Mouse (Mus musculus) CD4-positive, CD25-positive, alpha-beta regulatory T cell, adult 2 months (primary cell): Measurements from ENCODE around the gene Mvk.

Experiments used
- DNase-seq: peaks from one replicate; pipeline ENCODE4 v3.0.0-alpha.2; 2012; ENCODE audit warnings: low read depth, low spot score

Gene Mvk

DNA sequence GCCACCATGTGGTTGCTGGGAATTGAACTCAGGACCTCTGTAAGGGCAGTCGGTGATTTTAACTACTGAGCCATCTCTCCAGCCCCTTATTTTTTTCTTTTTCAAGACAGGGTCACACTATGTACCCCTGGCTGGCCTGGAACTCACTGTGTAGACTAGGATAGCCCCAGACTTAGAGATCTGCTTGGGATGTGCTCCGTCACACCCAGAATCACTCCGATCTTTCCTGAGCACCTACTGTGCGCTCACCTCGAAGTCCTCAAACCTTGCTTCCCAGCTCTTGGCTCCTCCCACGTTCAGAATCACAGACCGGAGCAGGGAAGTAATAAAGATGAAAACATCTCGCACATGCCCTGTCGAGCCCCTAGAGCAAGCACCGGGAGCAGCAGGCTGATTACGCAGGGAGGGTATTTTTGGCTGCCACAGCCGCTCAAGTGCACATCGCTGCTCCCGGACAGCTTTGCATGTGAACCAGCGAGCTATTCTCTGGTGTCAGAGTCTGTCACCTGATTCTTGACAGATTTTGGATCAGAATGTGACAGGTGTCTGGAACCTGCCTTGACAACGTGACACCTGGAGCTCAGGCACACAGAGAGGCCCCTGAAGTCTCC, 13.0 kb downstream of the Mvk start:
- no peak for DNase-seq

- peak; percentile 89 for DNase-seq
These were observed 17.2 kb downstream of the Mvk start for GRCm38 (mm10) chr5:114461238-114461637.

- no peak for DNase-seq
These were observed 18.3 kb downstream of the Mvk start for GRCm38 (mm10) chr5:114462067-114463040.

- no peak for DNase-seq
These were observed 20.5 kb downstream of the Mvk start for GRCm38 (mm10) chr5:114464561-114464960.

DNA sequence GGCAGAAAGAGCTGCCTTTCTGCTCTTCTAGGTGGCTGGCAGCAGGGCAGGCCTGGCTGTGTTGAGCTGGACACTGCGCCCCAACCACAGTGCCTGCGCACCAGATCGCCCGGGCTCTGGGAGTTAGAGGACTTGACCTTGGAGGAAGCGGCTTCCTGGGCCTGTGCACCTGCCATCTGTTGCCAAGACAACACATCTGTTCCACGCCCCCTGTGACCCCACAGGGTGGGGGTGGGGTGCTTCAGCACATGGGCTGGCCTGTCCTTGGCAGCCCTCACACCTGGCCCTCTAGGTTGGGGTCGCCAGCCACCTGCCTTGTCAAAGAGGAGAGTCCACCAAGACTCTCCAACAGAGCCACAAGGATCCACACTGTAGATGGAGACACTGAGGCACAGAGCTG, 21.6 kb downstream of the Mvk start:
- no peak for DNase-seq

DNA sequence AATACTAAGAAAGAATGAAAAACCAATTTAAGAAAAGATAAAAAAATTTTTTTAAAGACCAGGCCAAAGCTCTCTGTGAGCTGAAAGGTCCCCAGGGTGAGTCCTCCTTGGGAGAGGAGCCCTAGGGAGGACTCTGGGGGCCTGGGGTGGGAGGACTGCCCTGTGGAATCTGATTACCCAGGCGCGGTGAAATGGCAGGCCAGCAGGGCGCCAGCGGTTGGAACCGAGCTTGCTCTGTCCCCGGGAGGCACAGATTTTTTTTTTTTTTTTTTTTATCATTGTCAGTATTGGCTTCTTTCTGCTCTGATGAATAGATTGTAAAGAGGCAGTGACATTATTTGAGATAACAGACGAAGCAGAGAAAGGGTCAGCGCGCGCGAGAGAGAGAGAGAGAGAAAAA, 22.9 kb downstream of the Mvk start:
- DNase-seq = no peak

DNA sequence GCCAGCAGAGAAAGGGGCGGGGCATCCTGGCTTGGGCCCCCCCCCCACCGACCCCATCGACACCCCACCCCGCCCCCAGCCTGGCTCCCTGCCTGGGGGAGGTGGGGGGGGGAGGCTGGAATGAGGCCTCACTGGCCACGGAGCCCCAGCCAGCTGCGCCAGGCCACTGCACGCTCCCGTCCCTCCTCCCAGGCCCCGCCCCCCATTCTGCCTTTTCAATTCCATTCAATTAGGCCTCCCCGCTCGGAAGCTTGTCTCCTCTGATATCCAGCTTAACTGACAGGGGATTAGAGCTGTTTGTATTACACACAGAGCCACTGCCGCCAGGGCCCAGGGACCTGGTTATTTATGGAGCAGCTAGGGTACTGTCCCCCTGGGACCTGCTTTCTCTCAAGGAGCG, 23.4 kb downstream of the Mvk start:
- DNase-seq = no peak

DNA sequence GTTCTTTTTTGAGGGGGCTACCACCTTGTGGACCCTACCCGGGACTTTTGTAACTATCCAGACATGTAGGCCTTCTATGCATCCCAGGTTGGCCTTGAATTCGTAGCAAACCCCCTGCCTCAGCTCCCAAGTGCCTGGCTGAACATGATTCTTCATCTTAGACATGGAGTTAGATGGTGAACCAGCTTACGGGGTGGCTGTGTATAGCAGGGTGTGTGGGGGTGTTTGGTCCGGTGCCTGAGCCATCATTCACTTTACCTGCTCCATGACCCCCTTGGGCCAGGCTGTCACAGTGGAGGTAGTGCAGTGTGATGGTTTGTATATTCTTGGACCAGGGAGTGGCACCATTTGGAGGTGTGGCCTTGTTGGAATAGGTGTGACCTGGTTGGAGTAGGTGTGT, 23.9 kb downstream of the Mvk start:
- DNase-seq = no peak

- DNase-seq = no peak
These were observed 26.3 kb downstream of the Mvk start for GRCm38 (mm10) chr5:114470359-114470758.

- no peak for DNase-seq
These were observed 30.8 kb downstream of the Mvk start for GRCm38 (mm10) chr5:114474741-114475491.

DNA sequence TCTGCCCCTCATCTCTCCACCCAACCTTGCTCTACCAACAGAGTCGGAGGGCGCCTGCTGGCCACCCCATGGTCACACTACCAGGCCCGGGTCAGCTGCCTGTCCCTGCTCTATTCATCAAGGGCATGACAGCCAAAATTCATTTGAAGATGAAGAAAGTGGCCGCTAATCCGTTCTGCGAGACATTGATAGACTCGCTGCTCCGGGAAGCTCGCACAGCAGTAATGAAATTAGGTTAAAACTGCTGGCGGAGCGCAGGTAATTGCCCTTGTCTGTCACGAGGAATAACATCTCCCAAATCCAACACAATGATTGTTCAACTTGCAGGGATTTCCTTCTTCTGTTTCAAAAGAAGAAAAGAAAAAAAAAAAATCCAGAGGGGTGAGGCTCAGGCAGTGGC, 34.2 kb downstream of the Mvk start:
- no peak for DNase-seq

GRCm38 (mm10) chr5:114482587-114483011, 38.5 kb downstream of the Mvk start:
- DNase-seq = peak; percentile 40

GRCm38 (mm10) chr5:114485685-114486084, 41.6 kb downstream of the Mvk start:
- no peak for DNase-seq

DNA sequence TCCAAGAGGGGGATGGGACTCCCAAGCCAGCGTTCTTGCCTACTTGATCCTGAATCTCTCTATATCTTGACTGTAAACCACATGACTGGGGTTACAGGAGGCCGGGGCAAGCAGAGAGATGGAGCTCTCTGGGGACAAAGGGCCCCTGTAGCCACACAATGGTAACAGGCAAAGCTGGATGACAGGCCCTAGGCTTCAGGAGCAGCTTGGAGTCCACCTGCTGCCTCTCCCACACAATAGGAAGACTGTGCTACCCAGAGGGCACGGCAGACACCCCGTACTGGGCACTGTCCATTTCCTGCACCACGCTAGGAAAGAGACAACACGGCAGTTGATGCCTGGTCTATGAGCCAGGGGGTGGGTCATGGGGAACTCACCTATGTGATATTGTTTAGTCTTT, 45.5 kb downstream of the Mvk start:
- DNase-seq = no peak

- DNase-seq = no peak
These were observed 46.2 kb downstream of the Mvk start for GRCm38 (mm10) chr5:114490241-114490640.

- no peak for DNase-seq
These were observed 50.7 kb downstream of the Mvk start for GRCm38 (mm10) chr5:114494761-114495160.

DNA sequence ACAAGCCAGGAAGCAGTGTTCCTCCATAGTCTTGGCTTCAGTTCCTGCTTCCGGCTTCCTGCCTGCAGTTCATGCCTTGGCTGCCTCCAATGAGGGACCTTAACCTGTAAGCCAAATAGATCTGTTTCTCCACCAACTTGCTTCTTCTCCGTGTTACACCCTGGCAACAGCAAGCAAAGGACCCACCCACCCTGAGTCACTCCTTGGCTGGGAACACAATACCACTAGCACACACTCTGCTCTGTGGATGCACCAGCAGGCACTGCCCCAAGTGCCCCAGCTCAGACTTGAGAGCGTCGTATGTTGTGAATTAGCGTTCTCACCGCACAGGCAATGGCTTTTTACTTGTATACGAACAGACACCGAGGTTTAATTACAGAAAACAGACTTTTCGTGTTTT, 57.2 kb downstream of the Mvk start:
- no peak for DNase-seq

- DNase-seq = peak; percentile 35
These were observed 60.8 kb downstream of the Mvk start for GRCm38 (mm10) chr5:114504826-114505225.

DNA sequence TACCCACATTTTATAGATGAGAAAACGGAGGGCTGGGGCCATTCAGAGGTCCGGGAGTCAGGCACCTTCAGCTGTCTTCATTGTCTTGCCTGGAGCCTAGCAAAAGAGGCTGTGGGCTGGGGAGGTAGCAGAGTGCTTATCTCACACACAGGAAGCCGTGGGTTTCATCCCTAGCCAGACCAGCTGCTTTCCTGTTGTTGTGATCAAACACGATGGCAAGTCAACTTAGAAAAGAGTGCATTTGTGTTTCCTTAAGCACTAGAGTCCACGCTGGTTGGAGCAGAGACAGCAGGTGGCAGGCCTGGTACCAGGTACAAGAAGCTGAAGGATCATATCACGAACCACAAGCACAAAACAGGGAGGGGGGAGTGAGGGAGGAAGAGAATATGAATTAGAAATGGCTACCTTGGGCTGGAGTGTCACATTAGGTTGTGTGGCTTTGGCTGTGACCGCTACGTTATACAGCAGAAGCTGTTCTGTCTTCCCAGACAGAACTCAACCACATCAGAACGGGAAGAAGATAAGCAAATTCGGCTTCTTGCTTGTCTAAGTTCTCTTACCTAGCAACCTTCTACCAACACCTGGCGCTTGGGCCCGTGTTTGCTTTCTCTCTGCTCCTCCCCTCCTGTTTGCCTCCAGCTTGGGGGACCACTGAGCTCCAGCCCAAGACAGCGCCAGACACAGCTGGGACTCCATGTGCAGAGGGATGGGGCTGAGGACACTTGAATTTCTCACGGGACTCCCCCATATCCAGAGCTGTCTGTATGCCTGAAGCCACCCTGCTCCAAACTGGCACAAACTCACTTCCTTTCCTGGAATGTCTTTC, 61.4 kb downstream of the Mvk start:
- peak; percentile 71 for DNase-seq

- DNase-seq = no peak
These were observed 63.3 kb downstream of the Mvk start for GRCm38 (mm10) chr5:114507394-114507793.

GRCm38 (mm10) chr5:114507964-114508363, 63.9 kb downstream of the Mvk start:
- no peak for DNase-seq
